Mouse (Mus musculus): ENCODE measurements around the gene Ly9. TPM values are rescaled to one million over a fixed set of nuclear protein-coding genes. Genes with fewer than 3 reads are reported as not detected.

The Ly9 gene
- polyA plus RNA-seq (2015; fragmentation: Nextera tagmentation; extraction: Ambion mirVana): not detected in 2 replicates

- WGBS: 91% methylated on average over 9 of the region's 9 CpGs
- Histone ChIP-seq H3K4me2 (replicated peaks) (no peak within 1 kb of the TSS), H3K36me3 (no peaks in the 10 kb centered on the region), H3K4me3 (replicated peaks) (no peak within 1 kb of the TSS), H3K27ac (no peak within 1 kb of the TSS), H3K9ac (replicated peaks) (no peak within 1 kb of the TSS), H3K27me3 (no peaks in the 10 kb centered on the region), H3K9me3 (no peaks in the 10 kb centered on the region), H3K4me1 (replicated peaks) (no peaks in the 10 kb centered on the region)
- no peak for ATAC-seq
Observed at GRCm38 (mm10) chr1:171607176-171607575, at the start of gene Ly9. Gene Ly9 (minus strand): TSS chr1:171607410.

GRCm38 (mm10) chr1:171652734-171653133 lies 45.5 kb upstream of the Ly9 start, which contains the start of gene Slamf7:
Gene Slamf7 (minus strand): TSS chr1:171653035.
- Histone ChIP-seq H3K27me3 (no peaks in the 10 kb centered on the region), H3K9ac (replicated peaks) (no peak within 1 kb of the TSS), H3K4me2 (replicated peaks) (no peak within 1 kb of the TSS), H3K27ac (no peak within 1 kb of the TSS), H3K4me1 (replicated peaks) (no peaks in the 10 kb centered on the region), H3K36me3 (no peaks in the 10 kb centered on the region), H3K4me3 (replicated peaks) (no peak within 1 kb of the TSS), H3K9me3 (no peaks in the 10 kb centered on the region)
- 95% methylated on average over 5 of the region's 5 CpGs for WGBS
- no peak for ATAC-seq

GRCm38 (mm10) chr1:171648840-171649239 lies 41.6 kb upstream of the Ly9 start:
- Histone ChIP-seq H3K27ac (no peak overlapping the region), H3K4me3 (replicated peaks) (no peak overlapping the region), H3K4me1 (replicated peaks) (no peaks in the 10 kb centered on the region), H3K27me3 (no peaks in the 10 kb centered on the region), H3K4me2 (replicated peaks) (no peak overlapping the region), H3K9me3 (no peaks in the 10 kb centered on the region), H3K9ac (replicated peaks) (no peak overlapping the region), H3K36me3 (no peaks in the 10 kb centered on the region)
- ATAC-seq: no peak
- 71% methylated on average over 8 of the region's 8 CpGs for whole genome bisulfite sequencing

- no peak overlapping the region for H3K4me3 ChIP-seq (replicated peaks)
- no peak overlapping the region for H3K4me2 ChIP-seq (replicated peaks)
- no peak overlapping the region for H3K27ac ChIP-seq
- H3K4me1 ChIP-seq (replicated peaks): no peaks in the 10 kb centered on the region
- H3K9me3 ChIP-seq: no peaks in the 10 kb centered on the region
- WGBS: 88% methylated on average over 5 of the region's 5 CpGs
- no peak overlapping the region for H3K9ac ChIP-seq (replicated peaks)
- H3K27me3 ChIP-seq: no peaks in the 10 kb centered on the region
- no peak for ATAC-seq
- H3K36me3 ChIP-seq: no peaks in the 10 kb centered on the region
Observed at GRCm38 (mm10) chr1:171647716-171648115, 40.5 kb upstream of the Ly9 start.

- Histone ChIP-seq H3K9ac (replicated peaks) (no peak overlapping the region), H3K36me3 (no peaks in the 10 kb centered on the region), H3K4me3 (replicated peaks) (no peak overlapping the region), H3K4me2 (replicated peaks) (no peak overlapping the region), H3K4me1 (replicated peaks) (no peaks in the 10 kb centered on the region), H3K9me3 (no peaks in the 10 kb centered on the region), H3K27ac (no peak overlapping the region), H3K27me3 (no peaks in the 10 kb centered on the region)
- WGBS: 78% methylated on average over 5 of the region's 5 CpGs
- no peak for ATAC-seq
Observed at GRCm38 (mm10) chr1:171646429-171646940, 39.3 kb upstream of the Ly9 start.

GRCm38 (mm10) chr1:171643612-171644011 lies 36.4 kb upstream of the Ly9 start:
- Histone ChIP-seq H3K4me2 (replicated peaks) (no peak overlapping the region), H3K9me3 (no peaks in the 10 kb centered on the region), H3K27me3 (no peaks in the 10 kb centered on the region), H3K4me1 (replicated peaks) (no peaks in the 10 kb centered on the region), H3K9ac (replicated peaks) (no peak overlapping the region), H3K27ac (no peak overlapping the region), H3K4me3 (replicated peaks) (no peak overlapping the region), H3K36me3 (no peaks in the 10 kb centered on the region)
- 82% methylated on average over 7 of the region's 7 CpGs for WGBS
- ATAC-seq: no peak

- no peaks in the 10 kb centered on the region for H3K4me1 ChIP-seq (replicated peaks)
- no peak for ATAC-seq
- no peaks in the 10 kb centered on the region for H3K27me3 ChIP-seq
- H3K9me3 ChIP-seq: no peaks in the 10 kb centered on the region
- H3K36me3 ChIP-seq: no peaks in the 10 kb centered on the region
- 96% methylated on average over 6 of the region's 6 CpGs for WGBS
- no peak overlapping the region for H3K4me3 ChIP-seq (replicated peaks)
- H3K27ac ChIP-seq: no peak overlapping the region
- no peak overlapping the region for H3K4me2 ChIP-seq (replicated peaks)
- H3K9ac ChIP-seq (replicated peaks): no peak overlapping the region
Observed at GRCm38 (mm10) chr1:171640796-171641195, 33.6 kb upstream of the Ly9 start.

- no peak overlapping the region for H3K4me2 ChIP-seq (replicated peaks)
- H3K9ac ChIP-seq (replicated peaks): no peak overlapping the region
- WGBS: 75% methylated on average over 2 of the region's 2 CpGs
- no peak overlapping the region for H3K4me3 ChIP-seq (replicated peaks)
- no peaks in the 10 kb centered on the region for H3K27me3 ChIP-seq
- no peak overlapping the region for H3K27ac ChIP-seq
- H3K9me3 ChIP-seq: no peaks in the 10 kb centered on the region
- no peaks in the 10 kb centered on the region for H3K4me1 ChIP-seq (replicated peaks)
- no peak for ATAC-seq
- H3K36me3 ChIP-seq: no peaks in the 10 kb centered on the region
Observed at GRCm38 (mm10) chr1:171638686-171639085, 31.5 kb upstream of the Ly9 start.

- Histone ChIP-seq H3K36me3 (no peaks in the 10 kb centered on the region), H3K9ac (replicated peaks) (no peak overlapping the region), H3K4me3 (replicated peaks) (no peak overlapping the region), H3K4me1 (replicated peaks) (no peaks in the 10 kb centered on the region), H3K27ac (no peak overlapping the region), H3K27me3 (no peaks in the 10 kb centered on the region), H3K4me2 (replicated peaks) (no peak overlapping the region), H3K9me3 (no peaks in the 10 kb centered on the region)
- WGBS: 83% methylated on average over 8 of the region's 8 CpGs
- ATAC-seq: no peak
Observed at GRCm38 (mm10) chr1:171637101-171637500, 29.9 kb upstream of the Ly9 start.

GRCm38 (mm10) chr1:171635696-171636095 lies 28.5 kb upstream of the Ly9 start:
- no peak for ATAC-seq
- H3K27me3 ChIP-seq: no peaks in the 10 kb centered on the region
- no peaks in the 10 kb centered on the region for H3K36me3 ChIP-seq
- no peak overlapping the region for H3K27ac ChIP-seq
- no peaks in the 10 kb centered on the region for H3K4me1 ChIP-seq (replicated peaks)
- H3K4me3 ChIP-seq (replicated peaks): no peak overlapping the region
- 62% methylated on average over 6 of the region's 6 CpGs for WGBS
- no peak overlapping the region for H3K4me2 ChIP-seq (replicated peaks)
- H3K9ac ChIP-seq (replicated peaks): no peak overlapping the region
- H3K9me3 ChIP-seq: no peaks in the 10 kb centered on the region

GRCm38 (mm10) chr1:171631447-171631846 lies 24.2 kb upstream of the Ly9 start:
- no peaks in the 10 kb centered on the region for H3K27me3 ChIP-seq
- H3K4me2 ChIP-seq (replicated peaks): no peak overlapping the region
- H3K4me1 ChIP-seq (replicated peaks): no peaks in the 10 kb centered on the region
- H3K4me3 ChIP-seq (replicated peaks): no peak overlapping the region
- no peak overlapping the region for H3K27ac ChIP-seq
- H3K9ac ChIP-seq (replicated peaks): no peak overlapping the region
- no peak for ATAC-seq
- no peaks in the 10 kb centered on the region for H3K9me3 ChIP-seq
- WGBS: 85% methylated on average over 2 of the region's 2 CpGs
- H3K36me3 ChIP-seq: no peaks in the 10 kb centered on the region

GRCm38 (mm10) chr1:171630912-171631311 lies 23.7 kb upstream of the Ly9 start:
- no peak overlapping the region for H3K4me3 ChIP-seq (replicated peaks)
- 79% methylated on average over 4 of the region's 4 CpGs for WGBS
- H3K9me3 ChIP-seq: no peaks in the 10 kb centered on the region
- no peak for ATAC-seq
- no peak overlapping the region for H3K27ac ChIP-seq
- H3K27me3 ChIP-seq: no peaks in the 10 kb centered on the region
- H3K9ac ChIP-seq (replicated peaks): no peak overlapping the region
- no peaks in the 10 kb centered on the region for H3K36me3 ChIP-seq
- H3K4me1 ChIP-seq (replicated peaks): no peaks in the 10 kb centered on the region
- no peak overlapping the region for H3K4me2 ChIP-seq (replicated peaks)

- Histone ChIP-seq H3K9ac (replicated peaks) (no peak overlapping the region), H3K9me3 (no peaks in the 10 kb centered on the region), H3K4me2 (replicated peaks) (no peak overlapping the region), H3K36me3 (no peaks in the 10 kb centered on the region), H3K4me1 (replicated peaks) (no peaks in the 10 kb centered on the region), H3K27ac (no peak overlapping the region), H3K4me3 (replicated peaks) (no peak overlapping the region), H3K27me3 (no peaks in the 10 kb centered on the region)
- 89% methylated on average over 7 of the region's 7 CpGs for WGBS
- no peak for ATAC-seq
Observed at GRCm38 (mm10) chr1:171630041-171630440, 22.8 kb upstream of the Ly9 start.
